Comparison of ENCODE assay signal across 24 mouse cellular contexts in genomic region chr11:100719312-100719711, GRCm38 (mm10). TPM values are rescaled to one million over a fixed set of nuclear protein-coding genes. Genes with fewer than 3 reads are reported as not detected.
DNase-seq lines count a peak whose midpoint lies in the region; ATAC-seq and TF ChIP-seq lines count a peak whose summit lies in the region.
"Had no signal": no experiment of that assay in that cellular context is flagged by ENCODE, and none has a peak within 500 bp of the region (broad histone marks: within the 10 kb centered on the region; RNA-seq: fewer than 3 reads in every experiment).

No protein-coding gene starts in this region.

- peak; percentile 38; the same call in 1 of the 2 replicates for ATAC-seq in kidney, postnatal 0 days (replicated peaks; ENCODE audit: low FRiP score, low read depth)
- no peak for ATAC-seq in erythroblast, adult 5-6 weeks (replicated peaks; ENCODE audit: low FRiP score, poor library complexity, severe bottlenecking)
- ATAC-seq: forebrain, embryonic 16.5 days had no signal

- peaks cover 28% of the 10 kb centered on the region for H3K36me3 ChIP-seq in kidney, postnatal 0 days (ENCODE audit: insufficient read depth, low read length)

- no peak for TF ChIP-seq POLR2A in cortical plate, adult 2 months (IDR thresholded peaks at IDR 0.05; ENCODE audit: extremely low read depth, insufficient read depth, low read length)

- H3K4me1 ChIP-seq in kidney, postnatal 0 days (replicated peaks; ENCODE audit: insufficient read depth, low read length), result peaks cover 7% of the 10 kb centered on the region; the same call in 1 of the 2 replicates
- peaks cover 24% of the 10 kb centered on the region for H3K4me1 ChIP-seq in cortical plate, adult 2 months (ENCODE audit: control insufficient read depth, insufficient read depth, low read length)

- H3K4me2 ChIP-seq in kidney, postnatal 0 days (ENCODE audit: low read length), result no peak overlapping the region
- H3K4me2 ChIP-seq: heart, embryonic 13.5 days; kidney, embryonic 15.5 days; liver, embryonic 13.5 days; midbrain, embryonic 11.5 days; neural tube, embryonic 15.5 days had no signal

- no peak overlapping the region for H3K4me3 ChIP-seq in gastrocnemius, adult 2 months
- H3K4me3 ChIP-seq in kidney, postnatal 0 days (replicated peaks; ENCODE audit: low read depth, low read length), result no peak overlapping the region
- no peak overlapping the region for H3K4me3 ChIP-seq in cortical plate, adult 2 months (ENCODE audit: insufficient read depth, low read length)
- H3K4me3 ChIP-seq: heart, embryonic 13.5 days; hindbrain, embryonic 10.5 days; kidney, embryonic 15.5 days; liver, embryonic 13.5 days; neural tube, embryonic 15.5 days had no signal

- H3K9me3 ChIP-seq in kidney, postnatal 0 days (replicated peaks; ENCODE audit: low read length), result no peaks in the 10 kb centered on the region
- H3K9me3 ChIP-seq: G1E; heart, embryonic 13.5 days; hindbrain, embryonic 10.5 days; kidney, embryonic 15.5 days; liver, embryonic 13.5 days; neural tube, embryonic 15.5 days had no signal

- no peak for TF ChIP-seq CTCF in gastrocnemius, adult 2 months (IDR thresholded peaks at IDR 0.05)
- no peak for TF ChIP-seq CTCF in kidney, postnatal 0 days (IDR thresholded peaks at IDR 0.05; ENCODE audit: low read depth)
- no peak for TF ChIP-seq CTCF in cortical plate, adult 2 months (IDR thresholded peaks at IDR 0.05; ENCODE audit: extremely low read depth, insufficient read depth, low read length)

- no peaks in the 10 kb centered on the region for H3K27me3 ChIP-seq in kidney, postnatal 0 days (ENCODE audit: insufficient read depth, low read length)
- H3K27me3 ChIP-seq: heart, embryonic 13.5 days; kidney, embryonic 15.5 days; liver, embryonic 13.5 days; neural tube, embryonic 15.5 days had no signal

- intact Hi-C loops in gastrocnemius, adult 2 months (cut with DNase I), result loop anchor here (10.0 kb wide), 2 partner anchors 135 to 345 kb away; partner anchors contain the start of genes Stat5a and Stat5b

- no peak for DNase-seq in gastrocnemius, adult 2 months
- DNase-seq in gastrocnemius, postnatal 10 days, result no peak
- DNase-seq in kidney, postnatal 0 days (ENCODE audit: low spot score), result no peak
- DNase-seq in kidney, adult 11 months, result no peak
- DNase-seq in 416B (ENCODE audit: low read depth), result peak; percentile 25
- DNase-seq: adrenal gland, postnatal 10 days; cerebellum, adult 9-10 months; embryo, embryonic 11 days; gastrocnemius, postnatal 25 days; liver, embryonic 13.5 days; retina, postnatal 1 day; thymus, postnatal 14 days had no signal

- H3K27ac ChIP-seq in gastrocnemius, adult 2 months, result peak overlapping the region; percentile 81
- peak overlapping the region; percentile 19; the same call in 1 of the 2 replicates for H3K27ac ChIP-seq in kidney, postnatal 0 days
- peak overlapping the region; percentile 92; the same call in 1 of the 2 replicates for H3K27ac ChIP-seq in cortical plate, adult 2 months (ENCODE audit: insufficient read depth, low read length)
- H3K27ac ChIP-seq: hindbrain, embryonic 10.5 days; kidney, embryonic 15.5 days; neural tube, embryonic 15.5 days had no signal

- H3K9ac ChIP-seq in kidney, postnatal 0 days (ENCODE audit: low read depth, low read length), result no peak overlapping the region
- H3K9ac ChIP-seq: kidney, embryonic 15.5 days; liver, embryonic 13.5 days; neural tube, embryonic 15.5 days had no signal

- 74% methylated on average over 3 of the region's 3 CpGs for WGBS in kidney, postnatal 0 days

RNA-seq across cellular contexts. Expression of gene Hspb9, which starts 5.7 kb away (rescaled TPM):
- not detected for total RNA-seq in gastrocnemius, adult 2 months (2021)
- not detected for total RNA-seq in gastrocnemius, postnatal 10 days (2021)
- 0.37 TPM in 1 of 2 replicates, not detected in the other for polyA plus RNA-seq in kidney, postnatal 0 days (2015; fragmentation: Nextera tagmentation; extraction: Ambion mirVana)
- polyA plus RNA-seq in cortical plate, adult 2 months (2012; rRNA removed), result 0.19 TPM in 1 of 2 replicates, not detected in the other
- not detected in 2 replicates for total RNA-seq in erythroblast, adult 5-6 weeks (2015; ENCODE audit: low replicate concordance)
- not detected in 2 replicates for total RNA-seq in erythroblast, adult 5-6 weeks (2017; ENCODE audit: low replicate concordance)
- total RNA-seq: gastrocnemius, postnatal 25 days; layer of hippocampus, postnatal 14 days; left cerebral cortex, postnatal 36 days had no signal
- polyA plus RNA-seq: forebrain, embryonic 16.5 days; kidney, embryonic 15.5 days; neural tube, embryonic 15.5 days had no signal

RNA-seq across cellular contexts. Expression of gene Kat2a, which starts 7.0 kb away (rescaled TPM):
- total RNA-seq in gastrocnemius, adult 2 months (2021), result 10 to 100 TPM; 11.9 to 12.1 TPM
- total RNA-seq in gastrocnemius, postnatal 10 days (2021), result 10 to 100 TPM; 13.4 to 18.4 TPM
- 39.0 and 40.2 TPM in 2 replicates for polyA plus RNA-seq in kidney, postnatal 0 days (2015; fragmentation: Nextera tagmentation; extraction: Ambion mirVana)
- 64.4 and 65.2 TPM in 2 replicates for polyA plus RNA-seq in cortical plate, adult 2 months (2012; rRNA removed)
- 6.0 and 10.9 TPM in 2 replicates for total RNA-seq in erythroblast, adult 5-6 weeks (2015; ENCODE audit: low replicate concordance)
- 3.1 and 6.6 TPM in 2 replicates for total RNA-seq in erythroblast, adult 5-6 weeks (2017; ENCODE audit: low replicate concordance)

RNA-seq across cellular contexts. Expression of gene Dhx58, which starts 15.2 kb away (rescaled TPM):
- total RNA-seq in gastrocnemius, adult 2 months (2021), result under 1 TPM; 0.38 to 0.39 TPM
- under 1 TPM; 0.45 to 0.52 TPM for total RNA-seq in gastrocnemius, postnatal 10 days (2021)
- polyA plus RNA-seq in kidney, postnatal 0 days (2015; fragmentation: Nextera tagmentation; extraction: Ambion mirVana), result 3.3 and 3.7 TPM in 2 replicates
- polyA plus RNA-seq in cortical plate, adult 2 months (2012; rRNA removed), result 3.3 and 3.7 TPM in 2 replicates
- 8.4 and 14.0 TPM in 2 replicates for total RNA-seq in erythroblast, adult 5-6 weeks (2015; ENCODE audit: low replicate concordance)
- total RNA-seq in erythroblast, adult 5-6 weeks (2017; ENCODE audit: low replicate concordance), result 8.8 and 22.0 TPM in 2 replicates

RNA-seq across cellular contexts. Expression of gene Rab5c, which starts 18.7 kb away (rescaled TPM):
- 10 to 100 TPM; 37.6 to 40.9 TPM for total RNA-seq in gastrocnemius, adult 2 months (2021)
- 10 to 100 TPM; 63.0 to 64.7 TPM for total RNA-seq in gastrocnemius, postnatal 10 days (2021)
- polyA plus RNA-seq in kidney, postnatal 0 days (2015; fragmentation: Nextera tagmentation; extraction: Ambion mirVana), result 34.7 and 39.0 TPM in 2 replicates
- 196 and 207 TPM in 2 replicates for polyA plus RNA-seq in cortical plate, adult 2 months (2012; rRNA removed)
- total RNA-seq in erythroblast, adult 5-6 weeks (2015; ENCODE audit: low replicate concordance), result 61.4 and 79.7 TPM in 2 replicates
- total RNA-seq in erythroblast, adult 5-6 weeks (2017; ENCODE audit: low replicate concordance), result 52.2 and 70.8 TPM in 2 replicates

RNA-seq across cellular contexts. Expression of gene Zfp385c, which starts 27.1 kb away (rescaled TPM):
- total RNA-seq in gastrocnemius, adult 2 months (2021), result under 1 TPM in 1 of 2 experiments, not detected in 1; 0.39 TPM
- total RNA-seq in gastrocnemius, postnatal 10 days (2021), result 1 to 10 TPM in 1 of 2 experiments, under 1 TPM in 1; 0.70 to 1.1 TPM
- polyA plus RNA-seq in kidney, postnatal 0 days (2015; fragmentation: Nextera tagmentation; extraction: Ambion mirVana), result 1.6 and 2.5 TPM in 2 replicates
- 0.17 and 0.62 TPM in 2 replicates for polyA plus RNA-seq in cortical plate, adult 2 months (2012; rRNA removed)
- 0.63 TPM in 1 of 2 replicates, not detected in the other for total RNA-seq in erythroblast, adult 5-6 weeks (2015; ENCODE audit: low replicate concordance)
- not detected in 2 replicates for total RNA-seq in erythroblast, adult 5-6 weeks (2017; ENCODE audit: low replicate concordance)
- polyA plus RNA-seq: C2C12; G1E; liver, embryonic 13.5 days; midbrain, embryonic 11.5 days had no signal

Comparison
In these comparisons a context has a peak if more than half of its experiments do, and no peak if none do; other contexts are left out.
1. H3K27ac ChIP-seq: peak in every context shown above with its lines; median percentile 92 in cortical plate, adult 2 months; 81 in gastrocnemius, adult 2 months; 19 in kidney, postnatal 0 days.
2. RNA of gene Dhx58, which starts 15.2 kb away (total RNA-seq): 8.4 to 22.0 TPM in erythroblast, adult 5-6 weeks; 0.45 to 0.52 TPM in gastrocnemius, postnatal 10 days and 0.38 to 0.39 TPM in gastrocnemius, adult 2 months; every median in the first group is over 4 times any median in the second.